Mouse (Mus musculus): Measurements from ENCODE around the gene Tcte2. TPM values are rescaled to one million over a fixed set of nuclear protein-coding genes. Genes with fewer than 3 reads are reported as not detected.
A peak's percentile ranks its signal among the peaks of the same experiment; 100 is the strongest.

The Tcte2 gene
- polyA plus RNA-seq, 1 experiment from 2014 or later: 22.9 TPM

DNA sequence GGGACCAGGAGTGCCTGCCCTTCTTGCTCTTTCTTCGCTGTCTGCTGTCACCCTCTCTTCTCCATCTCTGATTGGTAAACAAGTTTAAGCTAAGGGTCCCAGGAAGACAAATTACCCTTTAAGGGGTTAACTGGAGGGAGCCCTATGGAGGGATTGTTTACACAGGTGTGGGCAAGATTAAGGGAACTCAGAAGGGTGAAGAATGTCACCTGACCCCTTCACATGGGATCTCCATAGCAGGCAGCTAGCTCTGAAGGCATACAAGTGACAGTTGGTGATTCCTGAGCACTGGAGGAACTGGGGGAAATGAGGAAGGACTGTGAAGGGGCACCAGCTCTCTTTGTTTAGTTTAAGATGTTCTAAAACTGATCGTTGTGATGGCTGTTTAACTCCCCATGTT lies 19.3 kb downstream of the Tcte2 start:
- H3K9me3 ChIP-seq (ENCODE audit: control insufficient read depth, low read length): no peaks in the 10 kb centered on the region

DNA sequence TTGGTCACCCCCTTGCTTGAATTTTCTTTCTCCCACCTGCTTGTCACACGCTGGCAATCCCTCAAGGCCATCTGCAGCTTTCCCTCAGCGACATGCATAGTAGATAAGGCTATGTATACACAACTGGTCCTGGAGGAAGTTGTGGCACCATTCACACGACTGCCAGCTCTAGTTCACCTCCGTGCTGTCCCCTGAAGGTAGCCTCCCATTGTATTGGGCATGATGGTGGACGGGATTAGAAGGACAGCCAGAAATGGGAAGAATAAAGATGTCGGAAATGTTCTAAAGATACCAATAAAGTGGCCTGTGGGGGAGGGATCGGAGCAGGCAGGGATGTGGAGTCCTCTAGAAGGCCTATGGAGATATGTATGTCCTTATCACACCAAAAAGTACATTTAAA lies 20.0 kb downstream of the Tcte2 start:
- Histone ChIP-seq H3K9me3 (ENCODE audit: control insufficient read depth, low read length) (no peaks in the 10 kb centered on the region), H3K9ac (replicated peaks; ENCODE audit: low read depth, low read length) (no peak overlapping the region), H3K27ac (ENCODE audit: low read length) (no peak overlapping the region), H3K4me3 (replicated peaks; ENCODE audit: low read length) (no peak overlapping the region), H3K36me3 (ENCODE audit: control insufficient read depth, insufficient read depth) (no peaks in the 10 kb centered on the region), H3K27me3 (replicated peaks; ENCODE audit: control insufficient read depth, insufficient read depth, low read length) (no peaks in the 10 kb centered on the region), H3K4me2 (ENCODE audit: low read length) (no peak overlapping the region), H3K4me1 (replicated peaks; ENCODE audit: control insufficient read depth, insufficient read depth, low read length) (peaks cover 10% of the 10 kb centered on the region)
- ATAC-seq: no peak
- WGBS: 91% methylated on average over 7 of the region's 7 CpGs

More for the DNA sequence above, 19.3 kb downstream of the Tcte2 start:
- no peak for ATAC-seq
- no peak overlapping the region for H3K9ac ChIP-seq (replicated peaks; ENCODE audit: low read depth, low read length)
- H3K27me3 ChIP-seq (replicated peaks; ENCODE audit: control insufficient read depth, insufficient read depth, low read length): no peaks in the 10 kb centered on the region
- peaks cover 10% of the 10 kb centered on the region for H3K4me1 ChIP-seq (replicated peaks; ENCODE audit: control insufficient read depth, insufficient read depth, low read length)
- no peaks in the 10 kb centered on the region for H3K36me3 ChIP-seq (ENCODE audit: control insufficient read depth, insufficient read depth)
- H3K27ac ChIP-seq (ENCODE audit: low read length): no peak overlapping the region
- 52% methylated on average over 2 of the region's 2 CpGs for WGBS
- H3K4me2 ChIP-seq (ENCODE audit: low read length): no peak overlapping the region
- H3K4me3 ChIP-seq (replicated peaks; ENCODE audit: low read length): no peak overlapping the region

DNA sequence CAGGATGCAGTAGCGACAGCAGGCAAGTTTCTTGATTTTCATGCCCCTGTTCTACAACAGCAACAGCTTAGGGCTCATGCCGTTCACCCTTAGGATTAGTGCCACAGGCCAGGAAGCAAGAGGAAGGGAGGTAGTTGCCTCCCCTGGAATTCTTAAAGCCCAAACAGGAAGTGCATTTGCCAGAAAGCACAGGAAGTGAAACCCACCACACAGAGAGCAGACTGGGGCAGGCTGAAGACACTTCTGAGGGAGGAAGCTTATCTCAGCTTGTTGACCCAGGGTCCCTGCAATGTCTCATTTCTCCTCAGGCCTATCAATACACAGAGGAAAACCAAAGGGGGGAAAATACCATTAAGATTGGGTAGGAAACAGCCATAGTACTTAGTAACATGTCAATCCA lies 20.8 kb downstream of the Tcte2 start:
- Histone ChIP-seq H3K9ac (replicated peaks; ENCODE audit: low read depth, low read length) (no peak overlapping the region), H3K36me3 (ENCODE audit: control insufficient read depth, insufficient read depth) (no peaks in the 10 kb centered on the region), H3K9me3 (ENCODE audit: control insufficient read depth, low read length) (no peaks in the 10 kb centered on the region), H3K4me3 (replicated peaks; ENCODE audit: low read length) (no peak overlapping the region), H3K27me3 (replicated peaks; ENCODE audit: control insufficient read depth, insufficient read depth, low read length) (no peaks in the 10 kb centered on the region), H3K27ac (ENCODE audit: low read length) (no peak overlapping the region), H3K4me1 (replicated peaks; ENCODE audit: control insufficient read depth, insufficient read depth, low read length) (peaks cover 10% of the 10 kb centered on the region), H3K4me2 (ENCODE audit: low read length) (no peak overlapping the region)
- no peak for ATAC-seq
- WGBS: 47% methylated on average over 2 of the region's 2 CpGs

DNA sequence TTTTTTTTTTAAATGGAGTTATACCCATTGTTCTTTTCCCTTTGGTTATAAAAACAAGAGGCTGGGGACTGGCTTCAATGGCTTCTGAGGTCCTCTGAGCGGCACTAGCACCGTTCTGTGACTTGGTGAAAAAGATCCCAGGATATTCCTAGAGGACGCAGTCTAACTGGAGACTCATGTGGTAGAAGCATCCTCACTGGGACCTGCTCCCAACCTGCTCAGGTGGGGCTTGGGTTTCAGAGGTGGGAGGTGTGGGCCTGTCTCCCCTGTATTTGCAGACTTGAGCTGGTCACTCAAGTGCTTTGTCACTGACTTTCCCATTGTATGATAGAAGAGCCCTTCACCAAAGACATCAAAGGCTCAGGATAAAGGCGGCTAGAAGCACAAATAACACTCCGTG lies 21.6 kb downstream of the Tcte2 start:
- Histone ChIP-seq H3K4me1 (replicated peaks; ENCODE audit: control insufficient read depth, insufficient read depth, low read length) (peaks cover 5% of the 10 kb centered on the region), H3K4me2 (ENCODE audit: low read length) (no peak overlapping the region), H3K27me3 (replicated peaks; ENCODE audit: control insufficient read depth, insufficient read depth, low read length) (no peaks in the 10 kb centered on the region), H3K9me3 (ENCODE audit: control insufficient read depth, low read length) (no peaks in the 10 kb centered on the region), H3K4me3 (replicated peaks; ENCODE audit: low read length) (no peak overlapping the region), H3K36me3 (ENCODE audit: control insufficient read depth, insufficient read depth) (no peaks in the 10 kb centered on the region), H3K9ac (replicated peaks; ENCODE audit: low read depth, low read length) (no peak overlapping the region), H3K27ac (ENCODE audit: low read length) (no peak overlapping the region)
- no peak for ATAC-seq
- 70% methylated on average over 5 of the region's 5 CpGs for WGBS

DNA sequence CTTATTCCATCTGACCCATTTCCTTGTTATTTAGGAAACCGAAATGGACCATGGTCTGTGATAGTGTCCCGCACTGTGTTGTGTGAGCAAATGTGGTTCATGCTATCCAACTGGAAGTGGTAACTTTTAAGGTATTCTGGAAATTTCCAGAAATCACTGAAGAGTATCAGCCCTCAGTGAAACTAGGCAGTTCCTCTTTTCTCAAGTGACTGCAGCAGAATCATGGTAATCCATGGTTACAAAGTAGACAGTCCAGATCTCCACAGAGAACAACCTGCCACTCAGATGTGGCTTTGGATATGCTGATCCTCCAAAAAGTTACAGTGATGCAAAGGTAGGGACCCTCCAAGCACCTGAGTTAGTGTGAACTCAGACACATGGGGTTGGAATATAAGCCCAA lies 22.7 kb downstream of the Tcte2 start:
- no peak for ATAC-seq
- no peak overlapping the region for H3K27ac ChIP-seq (ENCODE audit: low read length)
- no peak overlapping the region for H3K9ac ChIP-seq (replicated peaks; ENCODE audit: low read depth, low read length)
- H3K36me3 ChIP-seq (ENCODE audit: control insufficient read depth, insufficient read depth): no peaks in the 10 kb centered on the region
- no peak overlapping the region for H3K4me3 ChIP-seq (replicated peaks; ENCODE audit: low read length)
- WGBS: 99% methylated on average over 2 of the region's 2 CpGs
- no peak overlapping the region for H3K4me2 ChIP-seq (ENCODE audit: low read length)
- no peaks in the 10 kb centered on the region for H3K4me1 ChIP-seq (replicated peaks; ENCODE audit: control insufficient read depth, insufficient read depth, low read length)
- H3K9me3 ChIP-seq (ENCODE audit: control insufficient read depth, low read length): no peaks in the 10 kb centered on the region
- no peaks in the 10 kb centered on the region for H3K27me3 ChIP-seq (replicated peaks; ENCODE audit: control insufficient read depth, insufficient read depth, low read length)

DNA sequence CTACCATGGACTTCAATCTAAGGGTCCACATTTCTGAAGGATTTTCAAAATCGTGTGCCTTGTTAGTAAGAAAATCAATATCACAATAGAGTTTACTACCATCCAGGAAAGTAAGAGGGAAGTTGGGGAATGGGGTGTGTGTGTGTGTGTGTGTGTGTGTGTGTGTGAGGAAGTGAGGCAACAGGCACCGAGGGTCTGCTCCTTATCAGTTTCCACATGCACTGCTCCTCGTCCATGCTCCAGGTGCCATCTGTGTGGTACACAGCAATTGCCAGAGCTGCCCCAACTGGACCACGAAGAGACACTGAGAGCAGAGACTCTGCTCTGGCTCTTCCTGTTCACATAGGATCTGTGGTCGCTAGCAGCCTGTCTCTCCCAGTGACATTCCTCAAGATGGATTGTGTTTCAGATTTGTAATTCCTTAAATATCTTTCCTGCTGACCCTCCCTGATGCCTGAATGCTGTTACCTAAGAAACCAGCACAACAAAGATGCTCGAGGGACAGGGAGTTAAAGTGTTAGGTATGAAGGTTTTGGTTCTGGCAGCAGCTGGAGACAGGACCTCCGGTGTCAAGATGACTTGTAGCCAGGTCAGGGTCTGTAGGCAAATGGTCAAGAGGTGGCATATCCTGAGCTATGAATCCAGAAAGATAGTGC lies 23.4 kb downstream of the Tcte2 start:
- Histone ChIP-seq H3K9ac (replicated peaks; ENCODE audit: low read depth, low read length) (no peak overlapping the region), H3K4me1 (replicated peaks; ENCODE audit: control insufficient read depth, insufficient read depth, low read length) (no peaks in the 10 kb centered on the region), H3K27me3 (replicated peaks; ENCODE audit: control insufficient read depth, insufficient read depth, low read length) (no peaks in the 10 kb centered on the region), H3K27ac (ENCODE audit: low read length) (no peak overlapping the region), H3K4me3 (replicated peaks; ENCODE audit: low read length) (no peak overlapping the region), H3K36me3 (ENCODE audit: control insufficient read depth, insufficient read depth) (no peaks in the 10 kb centered on the region), H3K4me2 (ENCODE audit: low read length) (no peak overlapping the region), H3K9me3 (ENCODE audit: control insufficient read depth, low read length) (no peaks in the 10 kb centered on the region)
- ATAC-seq: no peak
- 80% methylated on average over 7 of the region's 7 CpGs for WGBS

DNA sequence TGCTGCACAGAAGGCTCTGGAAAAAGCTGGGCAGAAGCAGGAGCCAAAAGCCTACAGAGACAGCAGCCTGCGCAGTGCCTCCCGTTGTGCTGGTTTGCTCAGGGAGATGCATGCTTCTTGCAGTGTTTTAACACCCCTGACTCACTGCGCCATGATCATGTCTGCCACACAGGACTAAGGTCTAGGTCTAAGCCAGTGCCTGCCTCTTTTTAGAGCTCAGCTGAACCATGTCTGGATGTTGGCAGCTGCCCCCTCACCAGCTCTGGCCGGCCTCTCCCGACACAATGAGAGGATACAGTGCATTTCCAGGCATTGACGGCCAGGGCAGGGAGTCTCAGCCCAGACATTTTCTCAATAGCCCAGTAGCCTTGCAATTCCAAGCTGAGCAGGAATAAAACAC lies 24.3 kb downstream of the Tcte2 start:
- H3K4me3 ChIP-seq (replicated peaks; ENCODE audit: low read length): no peak overlapping the region
- no peak overlapping the region for H3K27ac ChIP-seq (ENCODE audit: low read length)

DNA sequence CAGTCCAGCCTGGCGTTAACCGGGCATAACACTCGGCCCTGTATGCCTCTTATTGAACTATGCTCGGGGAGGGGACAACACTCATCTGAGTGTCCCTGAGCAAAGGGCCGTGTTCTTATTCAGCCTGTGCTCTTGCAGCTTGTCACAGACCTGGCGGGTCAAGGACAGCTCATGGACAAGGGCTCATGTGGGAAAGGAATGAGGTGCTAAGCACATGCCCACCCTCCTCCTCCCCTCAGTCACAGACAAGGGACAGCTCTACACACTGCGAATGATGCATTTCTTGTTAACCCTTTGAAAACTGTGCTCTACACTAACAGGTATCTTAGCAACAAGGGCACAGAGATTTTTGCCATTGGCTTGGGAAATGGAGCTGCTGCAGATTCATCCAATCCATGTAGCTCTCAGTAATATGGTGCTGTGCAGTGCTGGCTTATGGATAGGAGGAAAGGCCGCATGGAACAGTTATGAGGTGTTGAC lies 25.8 kb downstream of the Tcte2 start:
- Histone ChIP-seq H3K4me1 (replicated peaks; ENCODE audit: control insufficient read depth, insufficient read depth, low read length) (no peaks in the 10 kb centered on the region), H3K9me3 (ENCODE audit: control insufficient read depth, low read length) (no peaks in the 10 kb centered on the region), H3K4me2 (ENCODE audit: low read length) (no peak overlapping the region), H3K27me3 (replicated peaks; ENCODE audit: control insufficient read depth, insufficient read depth, low read length) (no peaks in the 10 kb centered on the region), H3K27ac (ENCODE audit: low read length) (no peak overlapping the region), H3K36me3 (ENCODE audit: control insufficient read depth, insufficient read depth) (no peaks in the 10 kb centered on the region), H3K9ac (replicated peaks; ENCODE audit: low read depth, low read length) (no peak overlapping the region), H3K4me3 (replicated peaks; ENCODE audit: low read length) (no peak overlapping the region)
- 73% methylated on average over 8 of the region's 8 CpGs for WGBS
- peak; percentile 49; the same call in 1 of the 2 replicates for ATAC-seq

More for the DNA sequence above, 24.3 kb downstream of the Tcte2 start:
- 57% methylated on average over 6 of the region's 6 CpGs for WGBS
- H3K9ac ChIP-seq (replicated peaks; ENCODE audit: low read depth, low read length): no peak overlapping the region
- ATAC-seq: no peak
- no peaks in the 10 kb centered on the region for H3K9me3 ChIP-seq (ENCODE audit: control insufficient read depth, low read length)
- no peak overlapping the region for H3K4me2 ChIP-seq (ENCODE audit: low read length)
- H3K27me3 ChIP-seq (replicated peaks; ENCODE audit: control insufficient read depth, insufficient read depth, low read length): no peaks in the 10 kb centered on the region
- no peaks in the 10 kb centered on the region for H3K36me3 ChIP-seq (ENCODE audit: control insufficient read depth, insufficient read depth)
- no peaks in the 10 kb centered on the region for H3K4me1 ChIP-seq (replicated peaks; ENCODE audit: control insufficient read depth, insufficient read depth, low read length)

DNA sequence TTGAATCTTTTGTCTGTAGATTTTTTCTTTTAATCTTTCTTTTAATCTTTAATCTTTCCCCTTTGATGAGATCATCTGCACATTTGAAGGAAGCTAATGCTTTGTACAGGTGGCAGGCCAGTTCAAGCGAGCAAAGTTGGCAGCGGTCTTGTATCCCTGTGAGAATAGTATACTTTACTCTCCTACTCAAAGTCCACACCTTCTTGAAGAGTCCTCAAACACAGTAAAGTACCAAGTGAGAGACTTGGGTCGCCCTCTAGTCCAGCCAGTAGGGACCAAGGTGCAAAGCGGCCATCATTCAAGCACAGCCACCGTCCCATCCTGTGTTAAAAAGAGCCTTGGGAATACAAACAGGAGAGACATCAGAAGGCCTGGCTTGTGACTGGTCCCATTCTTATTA lies 26.6 kb downstream of the Tcte2 start:
- 92% methylated on average over 5 of the region's 5 CpGs for WGBS
- Histone ChIP-seq H3K36me3 (ENCODE audit: control insufficient read depth, insufficient read depth) (no peaks in the 10 kb centered on the region), H3K9me3 (ENCODE audit: control insufficient read depth, low read length) (no peaks in the 10 kb centered on the region), H3K4me3 (replicated peaks; ENCODE audit: low read length) (no peak overlapping the region), H3K27ac (ENCODE audit: low read length) (no peak overlapping the region), H3K27me3 (replicated peaks; ENCODE audit: control insufficient read depth, insufficient read depth, low read length) (no peaks in the 10 kb centered on the region), H3K4me1 (replicated peaks; ENCODE audit: control insufficient read depth, insufficient read depth, low read length) (no peaks in the 10 kb centered on the region), H3K4me2 (ENCODE audit: low read length) (no peak overlapping the region), H3K9ac (replicated peaks; ENCODE audit: low read depth, low read length) (no peak overlapping the region)
- ATAC-seq: no peak

DNA sequence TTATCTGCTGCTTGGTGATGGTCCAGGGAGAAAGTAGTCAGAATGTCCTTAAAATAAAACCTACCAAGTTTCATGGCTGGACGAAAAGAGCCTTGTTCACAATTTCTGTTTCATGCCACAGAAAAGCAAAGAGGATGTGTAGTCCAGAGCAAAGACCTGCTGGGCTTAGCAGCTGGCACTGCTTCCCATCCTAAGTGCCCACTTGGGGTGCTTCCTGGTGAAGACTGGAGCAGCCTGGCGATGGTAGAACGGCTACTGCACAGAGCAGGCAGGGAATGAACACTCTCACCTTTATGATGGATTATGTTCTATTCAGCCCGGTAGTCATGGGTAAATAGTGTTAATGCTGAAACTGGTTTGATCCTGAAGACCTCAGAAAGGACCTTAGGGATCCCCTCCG lies 27.7 kb downstream of the Tcte2 start:
- ATAC-seq: no peak
- no peaks in the 10 kb centered on the region for H3K36me3 ChIP-seq (ENCODE audit: control insufficient read depth, insufficient read depth)
- no peaks in the 10 kb centered on the region for H3K4me1 ChIP-seq (replicated peaks; ENCODE audit: control insufficient read depth, insufficient read depth, low read length)
- H3K4me2 ChIP-seq (ENCODE audit: low read length): no peak overlapping the region
- H3K9me3 ChIP-seq (ENCODE audit: control insufficient read depth, low read length): no peaks in the 10 kb centered on the region
- 96% methylated on average over 5 of the region's 5 CpGs for WGBS
- H3K9ac ChIP-seq (replicated peaks; ENCODE audit: low read depth, low read length): no peak overlapping the region
- H3K27me3 ChIP-seq (replicated peaks; ENCODE audit: control insufficient read depth, insufficient read depth, low read length): no peaks in the 10 kb centered on the region
- no peak overlapping the region for H3K4me3 ChIP-seq (replicated peaks; ENCODE audit: low read length)
- H3K27ac ChIP-seq (ENCODE audit: low read length): no peak overlapping the region
